Mouse (Mus musculus) intestine, postnatal 0 days (tissue): ENCODE data around the gene Olfr263. TPM values are rescaled to one million over a fixed set of nuclear protein-coding genes. Genes with fewer than 3 reads are reported as not detected.

Experiments
- ATAC-seq: fragments of 200-750 bp; cut with Nextera tagmentation; 2 replicates; pipeline ENCODE4 v1.8.0; 2017; ENCODE audit warnings: mild to moderate bottlenecking, moderate TSS enrichment, moderate library complexity
- H3K27ac ChIP-seq: fragments of 300-500 bp; sonication (generic); 2 replicates; pipeline ENCODE4 v1.5.1; 2014; ENCODE audit warnings: mild to moderate bottlenecking, low read depth, low read length, moderate library complexity
- H3K27me3 ChIP-seq: fragments of 300-500 bp; sonication (generic); replicated peaks from 2 replicates; pipeline ENCODE4 v1.6.1; 2014; ENCODE audit warnings: low read length, mixed read lengths; ENCODE audit not compliant: control insufficient read depth, insufficient read depth
- H3K36me3 ChIP-seq: fragments of 300-500 bp; sonication (generic); 2 replicates; pipeline ENCODE4 v1.6.1; 2014; ENCODE audit warnings: mild to moderate bottlenecking, moderate library complexity; ENCODE audit not compliant: control insufficient read depth, insufficient read depth
- H3K4me1 ChIP-seq: fragments of 300-500 bp; sonication (generic); replicated peaks from 2 replicates; pipeline ENCODE4 v1.6.1; 2014; ENCODE audit warnings: antibody characterized with exemption, low read length, mixed read lengths; ENCODE audit not compliant: control insufficient read depth, insufficient read depth
- H3K4me2 ChIP-seq: fragments of 300-500 bp; sonication (generic); replicated peaks from 2 replicates; pipeline ENCODE4 v1.6.1; 2014; ENCODE audit warnings: low read depth, mild to moderate bottlenecking, moderate library complexity
- H3K4me3 ChIP-seq: fragments of 300-500 bp; sonication (generic); 2 replicates; pipeline ENCODE4 v1.5.1; 2014; ENCODE audit warnings: low read depth, low read length
- H3K9ac ChIP-seq: fragments of 300-500 bp; sonication (generic); 2 replicates; pipeline ENCODE4 v1.6.1; 2014; ENCODE audit warnings: mild to moderate bottlenecking, low read depth, low read length
- H3K9me3 ChIP-seq: fragments of 300-500 bp; sonication (generic); 2 replicates; pipeline ENCODE4 v1.6.1; 2016; ENCODE audit warnings: mixed run types; ENCODE audit not compliant: control insufficient read depth
- CTCF ChIP-seq: sonication (generic); IDR thresholded peaks from 2 replicates; pipeline ENCODE4 v1.5.1; 2016; ENCODE audit warnings: low read depth, mild to moderate bottlenecking, control low read depth, antibody characterized with exemption, moderate library complexity
- WGBS: fragments of 180-500 bp; shearing (Covaris S2); extraction: QIAGEN DNeasy Blood & Tissue Kit; methylation state at CpG from one replicate; pipeline ENCODE4 v1.1.7; 2014; 5-methylcytosine and 5-hydroxymethylcytosine counted together
- polyA plus RNA-seq: library from polyadenylated mRNA; unstranded; fragments of >200 nt; fragmentation: Nextera tagmentation; extraction: Ambion mirVana; gene quantifications from 2 replicates; pipeline ENCODE4 v1.2.1, GENCODE M21; 2015

The Olfr263 gene
- polyA plus RNA-seq, 1 experiment from 2014 or later, result not detected

DNA sequence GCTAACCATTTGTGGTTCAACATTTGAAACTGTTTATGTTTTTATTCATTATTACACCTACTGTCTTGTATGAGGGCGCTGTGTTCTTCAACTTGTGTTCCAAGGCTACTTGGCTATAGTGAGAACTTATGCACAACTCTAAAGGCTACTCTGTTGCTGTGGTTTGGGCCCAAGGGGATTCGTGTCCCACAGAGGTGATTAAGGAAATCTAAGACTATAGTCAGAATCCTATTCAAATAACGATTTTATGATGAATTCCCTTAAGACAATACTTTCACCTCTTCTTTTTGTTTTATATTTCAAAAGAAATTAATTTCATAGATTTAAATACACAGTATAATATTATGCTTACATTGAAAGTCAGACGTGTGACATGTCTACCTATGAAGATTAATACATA, 16.3 kb downstream of the Olfr263 start, which contains the start of gene Olfr1368:
TSS of gene Olfr1368 (minus strand) at position 101 of the 400 bp plus-strand sequence.
- Histone ChIP-seq H3K9ac (no peak within 1 kb of the TSS), H3K27ac (no peak within 1 kb of the TSS), H3K4me1 (no peaks in the 10 kb centered on the region), H3K4me2 (no peak within 1 kb of the TSS), H3K9me3 (no peaks in the 10 kb centered on the region), H3K4me3 (no peak within 1 kb of the TSS), H3K27me3 (no peaks in the 10 kb centered on the region), H3K36me3 (no peaks in the 10 kb centered on the region)
- ATAC-seq, result no peak
- 71% methylated on average over 4 of the region's 4 CpGs for WGBS
- no peak for TF ChIP-seq CTCF

DNA sequence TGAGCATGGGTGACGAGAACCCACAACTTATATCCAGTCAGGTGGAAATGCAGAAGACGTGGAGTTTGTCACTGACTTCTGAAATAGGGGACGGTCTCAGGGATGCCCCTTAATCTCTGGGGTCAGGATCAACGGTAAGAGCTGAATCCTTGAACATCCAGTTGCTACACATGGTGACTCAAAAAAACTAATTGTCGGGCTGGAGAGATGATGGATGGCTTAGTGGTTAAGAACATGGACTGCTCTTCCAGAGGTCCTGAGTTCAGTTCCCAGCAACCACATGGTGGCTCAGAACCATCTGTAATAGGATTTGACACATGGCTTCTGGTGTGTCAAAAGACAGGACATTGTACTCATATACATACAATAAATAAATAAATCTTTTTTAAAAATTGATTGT, 26.4 kb downstream of the Olfr263 start:
- ATAC-seq, result no peak
- H3K9ac ChIP-seq, result no peak overlapping the region
- H3K9me3 ChIP-seq, result no peaks in the 10 kb centered on the region
- no peak overlapping the region for H3K4me3 ChIP-seq
- H3K27ac ChIP-seq, result no peak overlapping the region
- H3K4me2 ChIP-seq, result no peak overlapping the region
- no peak for TF ChIP-seq CTCF
- H3K36me3 ChIP-seq, result no peaks in the 10 kb centered on the region
- no peaks in the 10 kb centered on the region for H3K27me3 ChIP-seq
- 80% methylated on average over 5 of the region's 5 CpGs for WGBS
- H3K4me1 ChIP-seq, result no peaks in the 10 kb centered on the region

DNA sequence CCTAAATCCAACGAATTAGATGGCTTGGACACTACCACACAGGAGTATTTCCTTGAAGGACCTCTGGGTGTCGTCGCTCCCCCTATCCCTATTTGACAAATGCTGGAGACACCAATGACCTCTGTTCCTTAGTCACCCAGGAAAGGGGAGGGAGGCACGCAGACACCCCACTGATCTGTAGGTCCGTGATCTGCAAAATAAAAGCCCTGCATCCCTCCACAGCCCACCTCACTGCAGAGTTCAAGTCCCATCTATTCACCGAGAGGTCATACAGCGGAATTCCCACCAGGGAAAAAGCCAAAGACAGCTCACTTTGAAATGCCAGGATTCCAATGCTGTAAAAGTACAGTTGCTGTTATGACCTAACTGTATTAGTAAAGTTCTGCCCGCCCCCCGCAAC, 28.6 kb downstream of the Olfr263 start:
- no peak for ATAC-seq
- H3K27me3 ChIP-seq, result no peaks in the 10 kb centered on the region
- no peaks in the 10 kb centered on the region for H3K9me3 ChIP-seq
- H3K4me1 ChIP-seq, result no peaks in the 10 kb centered on the region
- WGBS, result 10% methylated on average over 9 of the region's 9 CpGs
- H3K36me3 ChIP-seq, result no peaks in the 10 kb centered on the region
- TF ChIP-seq CTCF, result no peak
- peak overlapping the region; percentile 91 for H3K4me2 ChIP-seq
- no peak overlapping the region for H3K9ac ChIP-seq
- H3K4me3 ChIP-seq, result no peak overlapping the region
- H3K27ac ChIP-seq, result no peak overlapping the region

DNA sequence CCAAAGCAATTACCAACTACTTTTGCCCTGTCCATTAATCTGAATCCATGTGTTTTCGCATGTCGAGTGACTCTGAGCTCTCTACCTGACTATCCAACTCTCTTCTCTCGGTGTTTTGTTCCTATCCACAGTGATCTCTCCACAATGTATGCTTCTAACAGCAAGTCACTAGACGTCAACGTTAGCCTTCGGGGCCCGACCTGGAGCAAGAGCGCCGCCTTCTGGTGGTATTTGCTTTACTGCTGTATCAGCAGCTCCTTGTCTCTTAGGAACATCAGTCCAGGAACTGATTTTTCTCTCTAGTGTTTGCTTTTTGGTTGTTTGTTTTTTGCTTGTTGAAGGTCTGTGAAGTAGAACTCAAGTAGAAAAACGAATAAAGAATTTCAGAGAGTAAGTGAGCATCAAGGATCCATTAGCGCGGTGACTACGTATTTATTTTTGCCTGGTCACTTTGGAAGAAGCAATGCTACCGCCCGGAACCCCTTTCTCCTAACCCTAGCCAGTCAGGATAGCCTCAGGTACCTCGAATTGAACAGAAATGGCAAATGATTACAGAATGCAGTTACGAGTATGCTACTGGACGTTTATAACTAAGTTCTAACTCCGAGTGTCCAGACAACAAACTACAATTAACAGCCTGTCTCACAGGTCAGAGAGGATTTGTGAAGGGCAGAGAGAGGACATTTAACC, 29.5 kb downstream of the Olfr263 start:
- Histone ChIP-seq H3K4me1 (no peaks in the 10 kb centered on the region), H3K36me3 (no peaks in the 10 kb centered on the region), H3K9me3 (no peaks in the 10 kb centered on the region), H3K27me3 (no peaks in the 10 kb centered on the region), H3K4me3 (peak overlapping the region; percentile 70), H3K27ac (no peak overlapping the region), H3K4me2 (peak overlapping the region; percentile 91), H3K9ac (peak overlapping the region; percentile 27; the same call in 1 of the 2 replicates)
- peak; percentile 48; the same call in 1 of the 2 replicates for ATAC-seq
- TF ChIP-seq CTCF, result peak; percentile 90
- WGBS, result 1% methylated on average over 19 of the region's 19 CpGs

DNA sequence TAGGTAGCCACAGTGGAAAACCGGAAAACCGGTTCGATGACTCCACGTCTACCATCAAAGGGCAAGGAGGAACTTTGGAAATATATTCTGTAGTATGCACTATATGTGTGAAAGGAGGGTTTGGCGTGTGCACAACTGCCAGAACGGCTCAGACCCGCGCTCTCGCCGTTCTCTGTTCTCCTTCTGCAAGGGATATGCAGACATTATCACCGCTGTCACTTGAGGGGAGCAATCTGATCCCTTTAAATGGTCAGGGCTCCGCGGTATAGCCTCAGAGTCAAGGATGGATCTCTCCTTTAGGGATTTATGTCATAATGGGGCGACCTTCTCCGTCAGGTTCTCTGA, 30.0 kb downstream of the Olfr263 start:
- no peak for ATAC-seq
- 0% methylated on average over 15 of the region's 15 CpGs for WGBS
- H3K9me3 ChIP-seq, result no peaks in the 10 kb centered on the region
- peak overlapping the region; percentile 27; the same call in 1 of the 2 replicates for H3K9ac ChIP-seq
- H3K27ac ChIP-seq, result no peak overlapping the region
- peak overlapping the region; percentile 70 for H3K4me3 ChIP-seq
- H3K4me1 ChIP-seq, result no peaks in the 10 kb centered on the region
- H3K36me3 ChIP-seq, result no peaks in the 10 kb centered on the region
- peak overlapping the region; percentile 91 for H3K4me2 ChIP-seq
- TF ChIP-seq CTCF, result no peak
- H3K27me3 ChIP-seq, result no peaks in the 10 kb centered on the region

DNA sequence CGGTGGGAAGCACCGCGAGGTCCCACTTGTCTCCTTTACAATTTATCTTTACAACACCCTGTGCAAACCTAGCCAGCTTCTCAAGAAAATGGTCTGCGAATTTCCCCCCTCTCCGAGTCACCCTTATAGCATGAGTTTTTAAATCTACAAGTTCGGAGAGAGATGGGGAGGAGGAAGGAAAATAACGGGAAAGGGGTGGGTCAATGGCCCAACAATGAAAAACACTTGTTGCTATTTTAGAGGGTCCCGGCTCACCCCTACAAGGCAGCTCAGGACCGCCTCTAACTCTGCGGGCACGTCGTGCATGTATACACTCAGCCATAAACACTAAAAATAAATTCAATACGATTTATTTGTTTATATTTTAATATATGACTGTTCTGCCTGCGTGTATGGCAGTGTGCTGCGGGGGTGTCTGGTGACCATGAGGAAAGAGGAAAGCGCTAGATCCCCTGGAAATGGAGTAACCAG, 30.6 kb downstream of the Olfr263 start:
- ATAC-seq, result no peak
- H3K4me1 ChIP-seq, result no peaks in the 10 kb centered on the region
- H3K9ac ChIP-seq, result peak overlapping the region; percentile 27; the same call in 1 of the 2 replicates
- no peaks in the 10 kb centered on the region for H3K27me3 ChIP-seq
- WGBS, result under 1% methylated on average over 16 of the region's 16 CpGs
- H3K36me3 ChIP-seq, result no peaks in the 10 kb centered on the region
- peak overlapping the region; percentile 70 for H3K4me3 ChIP-seq
- peak overlapping the region; percentile 91 for H3K4me2 ChIP-seq
- no peak for TF ChIP-seq CTCF
- H3K9me3 ChIP-seq, result no peaks in the 10 kb centered on the region
- no peak overlapping the region for H3K27ac ChIP-seq
